Mouse (Mus musculus) small intestine, adult 2 months (tissue): ENCODE measurements around the gene Zg16.

Experiments
- CTCF ChIP-seq: fragments of 200-500 bp; IDR thresholded peaks from 2 replicates; pipeline ENCODE4 v1.5.1; 2012; ENCODE audit warnings: low read depth, mild to moderate bottlenecking, control low read depth, inconsistent platforms, low read length, moderate library complexity, mixed read lengths; ENCODE audit not compliant: insufficient replicate concordance, insufficient read length; ENCODE audit errors: extremely low read depth
- POLR2A ChIP-seq: fragments of 200-500 bp; IDR thresholded peaks from 2 replicates; pipeline ENCODE4 v1.6.1; 2012; ENCODE audit warnings: low read depth, mild to moderate bottlenecking, control low read depth, inconsistent platforms, low read length, moderate library complexity

DNA sequence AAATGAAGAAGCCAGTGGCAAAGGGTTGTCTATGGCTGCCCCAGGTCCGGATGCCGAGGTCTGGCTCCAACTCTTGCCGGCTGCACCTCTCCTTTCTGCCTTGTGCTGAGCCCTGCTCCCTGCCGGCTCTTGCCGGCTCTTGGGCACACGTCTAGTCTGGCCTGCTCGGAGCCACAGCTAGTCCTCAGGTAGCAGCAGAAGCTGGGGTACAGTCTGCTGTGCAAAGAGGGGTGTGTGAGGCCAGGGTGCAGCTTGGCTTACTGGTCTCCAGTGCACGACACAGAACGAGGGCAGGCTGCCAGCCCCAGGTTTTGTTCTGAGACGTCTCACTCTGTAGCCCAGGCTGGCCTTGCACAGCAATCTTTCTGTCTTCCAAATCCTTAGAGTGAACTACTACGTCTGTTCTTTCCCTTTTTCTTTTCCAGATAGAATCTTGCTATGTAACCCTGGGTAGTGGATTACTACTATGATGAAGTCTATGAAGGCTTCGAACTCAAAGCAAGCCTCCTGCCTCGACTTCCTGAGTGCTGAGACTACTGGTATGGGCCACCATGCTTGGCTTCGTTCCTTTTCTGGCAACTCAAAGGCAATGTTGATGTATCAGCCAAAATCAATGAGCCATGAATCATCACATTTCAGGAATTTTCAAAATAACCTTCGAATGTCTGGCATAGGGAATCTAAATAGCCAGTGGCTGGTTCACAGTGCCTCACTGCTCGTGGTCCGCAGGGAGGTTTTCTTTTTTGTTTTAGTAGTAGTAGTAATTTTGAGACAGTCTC, 77.6 kb downstream of the Zg16 start:
- TF ChIP-seq CTCF (no peak), POLR2A (no peak)
